Mouse (Mus musculus): ENCODE results near the gene Vmn2r90.
"Not testable (repeated sequence)": the region's sequence is repeated elsewhere in the genome, so short reads cannot be mapped to it uniquely, and the experiment has no call there.

DNA sequence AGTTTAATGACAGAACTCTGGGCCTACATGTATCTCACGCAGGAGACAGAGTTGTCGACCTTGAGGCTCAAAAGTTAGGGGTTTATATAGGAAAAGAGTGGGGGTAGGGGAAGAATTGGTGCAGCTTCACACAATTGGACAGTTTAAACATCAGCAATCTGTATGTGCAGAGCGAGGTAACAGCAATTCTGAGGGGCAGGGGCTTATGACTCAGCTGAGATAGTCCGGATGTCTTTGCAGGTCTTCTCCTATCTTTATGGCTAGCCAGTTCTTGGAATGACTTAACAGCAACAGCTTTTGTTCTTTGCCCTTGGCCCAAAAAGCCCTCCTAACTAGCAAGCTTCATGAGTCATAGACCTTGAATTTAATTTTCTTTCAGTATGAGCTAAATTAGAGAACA lies 28.8 kb downstream of the Vmn2r90 start:
- TF ChIP-seq CTCF (IDR thresholded peaks at IDR 0.05; ENCODE audit: control insufficient read depth, insufficient read depth, insufficient read length); USF1 (IDR thresholded peaks at IDR 0.05; ENCODE audit: low read depth); MYOD1 (IDR thresholded peaks at IDR 0.05; ENCODE audit: control insufficient read depth, insufficient read length, low read depth); MAX (IDR thresholded peaks at IDR 0.05); CEBPB (IDR thresholded peaks at IDR 0.05; ENCODE audit: low read depth); MYOG (IDR thresholded peaks at IDR 0.05; ENCODE audit: control insufficient read depth, extremely low read depth, insufficient read length): not testable (repeated sequence)

All from C2C12 (cell line).